Mouse (Mus musculus): Measurements from ENCODE around the gene Fbxo2. TPM values are rescaled to one million over a fixed set of nuclear protein-coding genes. Genes with fewer than 3 reads are reported as not detected.

Gene Fbxo2
- total RNA-seq, 2 experiments from 2014 or later: not detected

Small RNA genes lying within 50 kb of the gene (microRNA-seq; reads per million reads assigned to microRNA genes)
- gene Mir7022: 0 reads per million in 2 experiments

Other genes starting within 250 kb of the Fbxo2 start
- gene Plod1, start 223.9 kb upstream of the Fbxo2 start, total RNA-seq (2021): 100 to 1,000 TPM in 1 of 2 experiments, 10 to 100 TPM in 1; 97.7 to 104 TPM
- 10 to 100 TPM; 47.0 to 49.5 TPM for gene 2510039O18Rik, start 219.7 kb upstream of the Fbxo2 start, total RNA-seq (2021)
- gene Nppb, start 174.8 kb upstream of the Fbxo2 start, total RNA-seq (2021): 100 to 1,000 TPM; 204 to 360 TPM
- gene Nppa, start 159.9 kb upstream of the Fbxo2 start, total RNA-seq (2021): 1,000 to 10,000 TPM in 1 of 2 experiments, 100 to 1,000 TPM in 1; 613 to 1,804 TPM
- gene Clcn6, start 121.8 kb upstream of the Fbxo2 start, total RNA-seq (2021): 10 to 100 TPM; 11.0 to 14.6 TPM
- gene Mthfr, start 121.5 kb upstream of the Fbxo2 start, total RNA-seq (2021): 10 to 100 TPM; 15.2 to 16.5 TPM
- 10 to 100 TPM; 33.6 to 37.0 TPM for gene Agtrap, start 72.6 kb upstream of the Fbxo2 start, total RNA-seq (2021)
- 10 to 100 TPM; 12.5 to 15.1 TPM for gene Mad2l2, start 30.2 kb upstream of the Fbxo2 start, total RNA-seq (2021)
- not detected for gene Draxin, start 29.9 kb upstream of the Fbxo2 start, total RNA-seq (2021)
- gene Fbxo6, start 8.5 kb upstream of the Fbxo2 start, total RNA-seq (2021): 10 to 100 TPM; 26.4 to 26.9 TPM
- gene Fbxo44, start 139 bp upstream of the Fbxo2 start, total RNA-seq (2021): 10 to 100 TPM; 11.2 to 11.8 TPM
- gene Disp3, start 127.3 kb downstream of the Fbxo2 start, total RNA-seq (2021): under 1 TPM in 1 of 2 experiments, not detected in 1; 0.14 TPM

Measured in heart, postnatal 10 days (tissue).